Mouse (Mus musculus): ENCODE measurements at regions not wholly inside any gene's neighbourhood (a gene's known extent, or its start where the extent isn't known, plus 50 kb on each side); places are given as distances from the start of the nearest gene placed in this dataset.

GRCm38 (mm10) chr5:144621967-144622366 lies 76.3 kb downstream of the Nptx2 start:
- WGBS = 95% methylated on average over 14 of the region's 14 CpGs
- no peak overlapping the region for H3K27ac ChIP-seq
- no peak overlapping the region for H3K4me3 ChIP-seq

GRCm38 (mm10) chr5:144623358-144623757 lies 77.7 kb downstream of the Nptx2 start:
- Histone ChIP-seq H3K4me1 (peaks cover 8% of the 10 kb centered on the region), H3K9me3 (replicated peaks) (no peaks in the 10 kb centered on the region), H3K27me3 (ENCODE audit: low read depth, poor library complexity, severe bottlenecking) (no peaks in the 10 kb centered on the region), H3K36me3 (no peaks in the 10 kb centered on the region), H3K27ac (peak overlapping the region; percentile 12; the same call in 1 of the 2 replicates), H3K4me3 (no peak overlapping the region)
- no peak for DNase-seq (ENCODE audit: low spot score)
- 76% methylated on average over 10 of the region's 10 CpGs for WGBS

More at GRCm38 (mm10) chr5:144621967-144622366, 76.3 kb downstream of the Nptx2 start:
- Histone ChIP-seq H3K9me3 (replicated peaks) (no peaks in the 10 kb centered on the region), H3K27me3 (ENCODE audit: low read depth, poor library complexity, severe bottlenecking) (no peaks in the 10 kb centered on the region), H3K4me1 (peaks cover 8% of the 10 kb centered on the region), H3K36me3 (no peaks in the 10 kb centered on the region)
- no peak for DNase-seq (ENCODE audit: low spot score)

- DNase-seq (ENCODE audit: low spot score) = no peak
- H3K9me3 ChIP-seq (replicated peaks) = no peaks in the 10 kb centered on the region
- no peak overlapping the region for H3K4me3 ChIP-seq
- H3K4me1 ChIP-seq = no peaks in the 10 kb centered on the region
- 94% methylated on average over 6 of the region's 6 CpGs for WGBS
- H3K36me3 ChIP-seq = no peaks in the 10 kb centered on the region
- no peaks in the 10 kb centered on the region for H3K27me3 ChIP-seq (ENCODE audit: low read depth, poor library complexity, severe bottlenecking)
- H3K27ac ChIP-seq = no peak overlapping the region
Observed at GRCm38 (mm10) chr5:144632295-144632694, 86.6 kb downstream of the Nptx2 start.

- Histone ChIP-seq H3K27me3 (ENCODE audit: low read depth, poor library complexity, severe bottlenecking) (no peaks in the 10 kb centered on the region), H3K9me3 (replicated peaks) (no peaks in the 10 kb centered on the region), H3K4me3 (no peak overlapping the region), H3K27ac (no peak overlapping the region), H3K36me3 (no peaks in the 10 kb centered on the region), H3K4me1 (peaks cover 12% of the 10 kb centered on the region)
- DNase-seq (ENCODE audit: low spot score) = peak; percentile 66
- 58% methylated on average over 3 of the region's 3 CpGs for WGBS
Observed at GRCm38 (mm10) chr5:144638631-144639030, 92.9 kb downstream of the Nptx2 start.

- H3K27me3 ChIP-seq (ENCODE audit: low read depth, poor library complexity, severe bottlenecking) = no peaks in the 10 kb centered on the region
- H3K27ac ChIP-seq = no peak overlapping the region
- no peak overlapping the region for H3K4me3 ChIP-seq
- no peaks in the 10 kb centered on the region for H3K9me3 ChIP-seq (replicated peaks)
- peaks cover 12% of the 10 kb centered on the region for H3K4me1 ChIP-seq
- whole genome bisulfite sequencing = 93% methylated on average over 5 of the region's 5 CpGs
- H3K36me3 ChIP-seq = no peaks in the 10 kb centered on the region
- no peak for DNase-seq (ENCODE audit: low spot score)
Observed at GRCm38 (mm10) chr5:144639639-144640038, 93.9 kb downstream of the Nptx2 start.

GRCm38 (mm10) chr5:144642766-144643165 lies 97.1 kb downstream of the Nptx2 start:
- H3K27ac ChIP-seq = no peak overlapping the region
- H3K9me3 ChIP-seq (replicated peaks) = no peaks in the 10 kb centered on the region
- H3K36me3 ChIP-seq = no peaks in the 10 kb centered on the region
- H3K4me1 ChIP-seq = peaks cover 22% of the 10 kb centered on the region
- 78% methylated on average over 8 of the region's 8 CpGs for WGBS
- H3K4me3 ChIP-seq = no peak overlapping the region
- no peaks in the 10 kb centered on the region for H3K27me3 ChIP-seq (ENCODE audit: low read depth, poor library complexity, severe bottlenecking)
- DNase-seq (ENCODE audit: low spot score) = no peak

GRCm38 (mm10) chr5:144643438-144643837 lies 97.7 kb downstream of the Nptx2 start:
- no peak for DNase-seq (ENCODE audit: low spot score)
- 44% methylated on average over 2 of the region's 2 CpGs for WGBS
- Histone ChIP-seq H3K27ac (no peak overlapping the region), H3K36me3 (no peaks in the 10 kb centered on the region), H3K9me3 (replicated peaks) (no peaks in the 10 kb centered on the region), H3K4me1 (peaks cover 22% of the 10 kb centered on the region), H3K4me3 (no peak overlapping the region), H3K27me3 (ENCODE audit: low read depth, poor library complexity, severe bottlenecking) (no peaks in the 10 kb centered on the region)

- Histone ChIP-seq H3K9me3 (replicated peaks) (no peaks in the 10 kb centered on the region), H3K4me3 (no peak overlapping the region), H3K27me3 (ENCODE audit: low read depth, poor library complexity, severe bottlenecking) (no peaks in the 10 kb centered on the region), H3K36me3 (no peaks in the 10 kb centered on the region), H3K4me1 (peaks cover 22% of the 10 kb centered on the region), H3K27ac (no peak overlapping the region)
- no peak for DNase-seq (ENCODE audit: low spot score)
- WGBS = 20% methylated on average over 3 of the region's 3 CpGs
Observed at GRCm38 (mm10) chr5:144645367-144645766, 99.7 kb downstream of the Nptx2 start.

GRCm38 (mm10) chr5:144647311-144648104 lies 101.8 kb downstream of the Nptx2 start:
- Histone ChIP-seq H3K36me3 (no peaks in the 10 kb centered on the region), H3K27me3 (ENCODE audit: low read depth, poor library complexity, severe bottlenecking) (no peaks in the 10 kb centered on the region)
- 82% methylated on average over 12 of the region's 12 CpGs for WGBS

GRCm38 (mm10) chr5:144652231-144652630 lies 106.5 kb downstream of the Nptx2 start:
- H3K27ac ChIP-seq = no peak overlapping the region
- H3K27me3 ChIP-seq (ENCODE audit: low read depth, poor library complexity, severe bottlenecking) = no peaks in the 10 kb centered on the region
- 0 out of 2 replicates have a peak, but pooled peaks cover 2% of the 10 kb centered on the region for H3K9me3 ChIP-seq (replicated peaks)
- no peak for DNase-seq (ENCODE audit: low spot score)
- 65% methylated on average over 5 of the region's 5 CpGs for WGBS
- H3K4me1 ChIP-seq = no peaks in the 10 kb centered on the region
- no peak overlapping the region for H3K4me3 ChIP-seq
- no peaks in the 10 kb centered on the region for H3K36me3 ChIP-seq

More at GRCm38 (mm10) chr5:144647311-144648104, 101.8 kb downstream of the Nptx2 start:
- no peak overlapping the region for H3K4me3 ChIP-seq
- H3K9me3 ChIP-seq (replicated peaks) = no peaks in the 10 kb centered on the region
- no peak for DNase-seq (ENCODE audit: low spot score)
- peaks cover 21% of the 10 kb centered on the region for H3K4me1 ChIP-seq
- no peak overlapping the region for H3K27ac ChIP-seq

- no peak for DNase-seq (ENCODE audit: low spot score)
- WGBS = 84% methylated on average over 3 of the region's 3 CpGs
- H3K9me3 ChIP-seq (replicated peaks) = no peaks in the 10 kb centered on the region
- H3K4me1 ChIP-seq = no peaks in the 10 kb centered on the region
- H3K27ac ChIP-seq = no peak overlapping the region
- H3K27me3 ChIP-seq (ENCODE audit: low read depth, poor library complexity, severe bottlenecking) = no peaks in the 10 kb centered on the region
- H3K4me3 ChIP-seq = no peak overlapping the region
- H3K36me3 ChIP-seq = no peaks in the 10 kb centered on the region
Observed at GRCm38 (mm10) chr5:144662031-144662430, 99.6 kb downstream of the Tmem130 start.

GRCm38 (mm10) chr5:144663981-144664380 lies 97.6 kb downstream of the Tmem130 start:
- no peak for DNase-seq (ENCODE audit: low spot score)
- no peaks in the 10 kb centered on the region for H3K9me3 ChIP-seq (replicated peaks)
- no peak overlapping the region for H3K4me3 ChIP-seq
- H3K36me3 ChIP-seq = no peaks in the 10 kb centered on the region
- H3K27me3 ChIP-seq (ENCODE audit: low read depth, poor library complexity, severe bottlenecking) = no peaks in the 10 kb centered on the region
- H3K27ac ChIP-seq = no peak overlapping the region
- H3K4me1 ChIP-seq = no peaks in the 10 kb centered on the region
- 86% methylated on average over 9 of the region's 9 CpGs for WGBS

GRCm38 (mm10) chr5:144664571-144665295 lies 96.9 kb downstream of the Tmem130 start:
- Histone ChIP-seq H3K27me3 (ENCODE audit: low read depth, poor library complexity, severe bottlenecking) (no peaks in the 10 kb centered on the region; the same call in 1 of the 2 replicates), H3K4me3 (no peak overlapping the region), H3K27ac (no peak overlapping the region), H3K36me3 (no peaks in the 10 kb centered on the region), H3K9me3 (replicated peaks) (no peaks in the 10 kb centered on the region), H3K4me1 (no peaks in the 10 kb centered on the region)
- 91% methylated on average over 10 of the region's 10 CpGs for WGBS
- DNase-seq (ENCODE audit: low spot score) = no peak
